Mouse (Mus musculus) small intestine, adult 2 months (tissue): ENCODE data around the gene Pls3.
"Not testable (repeated sequence)": the region's sequence is repeated elsewhere in the genome, so short reads cannot be mapped to it uniquely, and the experiment has no call there.

ENCODE experiments used
- CTCF ChIP-seq: fragments of 200-500 bp; IDR thresholded peaks from 2 replicates; pipeline ENCODE4 v1.5.1; 2012; ENCODE audit warnings: low read depth, mild to moderate bottlenecking, control low read depth, inconsistent platforms, low read length, moderate library complexity, mixed read lengths; ENCODE audit not compliant: insufficient replicate concordance, insufficient read length; ENCODE audit errors: extremely low read depth
- POLR2A ChIP-seq: fragments of 200-500 bp; IDR thresholded peaks from 2 replicates; pipeline ENCODE4 v1.6.1; 2012; ENCODE audit warnings: low read depth, mild to moderate bottlenecking, control low read depth, inconsistent platforms, low read length, moderate library complexity

GRCm38 (mm10) chrX:75744466-75744865 is 130.5 kb downstream of the Pls3 start:
- not testable (repeated sequence) for TF ChIP-seq POLR2A, CTCF
